Mouse (Mus musculus): Measurements from ENCODE around the gene Adamts7. TPM values are rescaled to one million over a fixed set of nuclear protein-coding genes. Genes with fewer than 3 reads are reported as not detected.

Gene Adamts7
- 11.4 and 11.5 TPM in 2 replicates for polyA plus RNA-seq (2014; fragmentation: Nextera tagmentation; extraction: Ambion mirVana)

DNA sequence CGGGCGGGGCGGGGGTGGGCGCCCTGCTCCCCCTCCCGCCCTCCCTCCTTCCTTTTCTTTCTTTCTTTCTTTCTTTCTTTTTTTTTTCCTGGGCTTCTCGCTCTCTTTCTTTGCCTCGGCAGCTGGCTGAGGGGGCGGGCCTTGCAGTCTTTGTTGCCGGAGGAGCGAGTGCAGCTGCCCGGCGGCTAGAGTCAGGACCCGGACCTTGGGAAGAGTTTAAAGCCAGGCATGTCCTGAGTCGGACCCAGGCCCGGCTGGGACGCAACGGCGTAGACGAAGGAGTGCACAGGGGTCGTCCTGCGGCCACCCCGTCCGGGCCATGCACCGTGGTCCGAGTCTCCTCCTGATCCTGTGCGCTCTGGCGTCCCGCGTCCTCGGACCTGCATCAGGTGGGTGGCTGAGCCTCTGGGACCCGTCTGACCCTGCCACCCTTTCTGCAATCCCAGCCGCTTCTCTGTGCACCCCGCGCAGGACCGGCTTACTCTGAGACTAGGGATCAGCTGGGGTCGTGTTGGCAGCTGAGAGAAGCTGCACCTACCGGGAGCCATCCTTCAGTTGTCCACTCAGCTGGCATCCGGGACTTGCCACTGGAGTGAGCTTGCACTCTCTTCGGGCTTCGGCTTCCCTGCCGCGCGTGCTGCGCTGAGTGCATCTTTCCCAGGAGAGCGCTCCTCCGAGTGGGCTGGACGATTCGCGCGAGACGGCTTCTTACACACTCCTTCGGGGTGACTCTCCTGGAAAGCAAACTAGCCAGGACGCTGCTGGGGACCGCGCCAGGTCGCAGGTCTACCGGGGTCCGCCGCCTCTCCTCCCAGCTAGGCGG lies at the start of gene Adamts7:
TSS of gene Adamts7 (plus strand) at position 144 of the 823 bp plus-strand sequence.
- Histone ChIP-seq H3K4me1 (ENCODE audit: control insufficient read depth, insufficient read depth, low read length) (peaks cover 12% of the 10 kb centered on the region), H3K9ac (ENCODE audit: low read length) (peak within 1 kb of the TSS; percentile 84), H3K27ac (ENCODE audit: low read depth, low read length) (peak within 1 kb of the TSS; percentile 80), H3K9me3 (ENCODE audit: control insufficient read depth, low read length) (no peaks in the 10 kb centered on the region), H3K4me2 (peak within 1 kb of the TSS; percentile 70), H3K36me3 (ENCODE audit: control insufficient read depth, insufficient read depth, low read length) (no peaks in the 10 kb centered on the region), H3K27me3 (ENCODE audit: control insufficient read depth, insufficient read depth, low read length) (no peaks in the 10 kb centered on the region), H3K4me3 (ENCODE audit: low read depth, low read length) (peak within 1 kb of the TSS; percentile 56)
- DNase-seq (ENCODE audit: low spot score, missing footprints), result peak; percentile 98
- peak; percentile 82 for ATAC-seq (ENCODE audit: low FRiP score)
- WGBS, result under 1% methylated on average over 52 of the region's 60 CpGs

DNA sequence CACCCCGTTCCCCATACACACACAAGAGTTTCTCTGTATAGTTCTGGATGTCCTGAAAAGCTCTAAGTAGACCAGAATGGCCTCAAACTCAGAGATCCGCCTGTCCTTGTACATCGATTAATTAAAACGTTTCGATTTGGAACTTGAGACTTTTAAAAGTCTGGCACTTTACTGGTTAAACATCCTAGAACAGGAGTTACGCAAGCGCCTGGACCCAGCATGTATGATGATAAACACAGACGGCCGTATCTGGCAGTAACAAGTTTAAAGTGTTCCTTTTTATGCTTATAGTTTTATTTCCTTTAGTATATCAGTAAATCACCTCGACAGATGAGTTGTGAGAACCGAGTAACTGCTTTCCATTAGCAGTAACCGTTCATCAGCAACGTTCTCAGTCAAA lies 49.7 kb upstream of the Adamts7 start:
- ATAC-seq (ENCODE audit: low FRiP score) (no peak), DNase-seq (ENCODE audit: low spot score, missing footprints) (no peak)
- WGBS, result 2% methylated on average over 13 of the region's 13 CpGs
- H3K9me3 ChIP-seq (ENCODE audit: control insufficient read depth, low read length), result no peaks in the 10 kb centered on the region
- peak overlapping the region; percentile 99 for H3K9ac ChIP-seq (ENCODE audit: low read length)
- peak overlapping the region; percentile 94 for H3K4me2 ChIP-seq
- no peaks in the 10 kb centered on the region for H3K27me3 ChIP-seq (ENCODE audit: control insufficient read depth, insufficient read depth, low read length)
- 0 out of 2 replicates have a peak, but pooled peaks cover 3% of the 10 kb centered on the region for H3K36me3 ChIP-seq (ENCODE audit: control insufficient read depth, insufficient read depth, low read length)
- H3K27ac ChIP-seq (ENCODE audit: low read depth, low read length), result no peak overlapping the region
- H3K4me3 ChIP-seq (ENCODE audit: low read depth, low read length), result peak overlapping the region; percentile 95
- peaks cover 13% of the 10 kb centered on the region; the same call in 1 of the 2 replicates for H3K4me1 ChIP-seq (ENCODE audit: control insufficient read depth, insufficient read depth, low read length)

DNA sequence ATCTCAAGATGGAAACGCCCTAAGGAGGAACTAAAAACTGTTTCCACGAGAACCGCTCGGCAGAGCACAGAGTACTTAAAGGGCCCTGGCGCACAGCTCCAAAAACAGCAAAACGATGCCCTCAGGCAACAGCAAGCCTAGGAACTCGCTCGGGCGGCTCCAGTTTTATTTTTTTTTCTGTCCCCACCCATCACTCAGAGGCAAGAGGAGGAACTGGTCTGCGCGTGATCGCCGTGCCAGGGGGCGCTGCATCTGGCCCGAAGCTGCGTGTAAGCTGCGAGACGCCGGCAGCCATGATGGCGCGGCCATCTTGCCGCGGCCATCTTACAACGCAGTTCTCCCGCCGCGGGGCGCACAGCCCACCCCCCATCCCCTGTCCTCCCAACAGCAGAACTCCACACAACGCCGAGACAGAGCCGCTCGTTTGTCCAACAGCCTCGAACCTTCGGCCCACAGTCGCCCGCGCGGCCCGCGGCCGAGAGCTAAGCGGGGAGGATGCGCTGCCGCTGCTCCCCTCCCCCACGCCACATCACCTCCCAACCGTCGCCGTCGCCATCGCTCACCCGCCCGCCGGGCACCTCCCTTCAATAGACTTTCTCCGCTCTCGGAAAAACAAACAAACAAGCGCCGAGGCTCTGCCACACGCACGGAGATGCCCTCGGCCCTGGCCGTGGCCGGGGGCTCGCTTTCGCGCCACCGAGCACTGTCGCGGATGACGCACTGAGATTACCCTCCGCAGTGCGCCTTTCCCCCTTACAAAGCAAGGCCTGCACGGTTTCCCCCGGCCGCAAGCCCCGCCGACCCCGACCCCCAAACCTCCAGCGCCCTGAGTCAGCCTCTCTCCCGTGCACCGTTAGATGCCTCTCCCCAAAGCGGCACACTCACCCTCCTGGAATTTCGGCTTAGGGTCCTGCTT lies 49.0 kb upstream of the Adamts7 start:
- peak overlapping the region; percentile 95 for H3K4me3 ChIP-seq (ENCODE audit: low read depth, low read length)
- under 1% methylated on average over 77 of the region's 82 CpGs for WGBS
- peak; percentile 70 for ATAC-seq (ENCODE audit: low FRiP score)
- H3K4me1 ChIP-seq (ENCODE audit: control insufficient read depth, insufficient read depth, low read length), result peaks cover 13% of the 10 kb centered on the region; the same call in 1 of the 2 replicates
- DNase-seq (ENCODE audit: low spot score, missing footprints), result peak; percentile 98
- no peaks in the 10 kb centered on the region for H3K9me3 ChIP-seq (ENCODE audit: control insufficient read depth, low read length)
- H3K9ac ChIP-seq (ENCODE audit: low read length), result peak overlapping the region; percentile 99
- peak overlapping the region; percentile 95 for H3K27ac ChIP-seq (ENCODE audit: low read depth, low read length)
- peak overlapping the region; percentile 94 for H3K4me2 ChIP-seq
- H3K36me3 ChIP-seq (ENCODE audit: control insufficient read depth, insufficient read depth, low read length), result 0 out of 2 replicates have a peak, but pooled peaks cover 3% of the 10 kb centered on the region
- no peaks in the 10 kb centered on the region for H3K27me3 ChIP-seq (ENCODE audit: control insufficient read depth, insufficient read depth, low read length)

DNA sequence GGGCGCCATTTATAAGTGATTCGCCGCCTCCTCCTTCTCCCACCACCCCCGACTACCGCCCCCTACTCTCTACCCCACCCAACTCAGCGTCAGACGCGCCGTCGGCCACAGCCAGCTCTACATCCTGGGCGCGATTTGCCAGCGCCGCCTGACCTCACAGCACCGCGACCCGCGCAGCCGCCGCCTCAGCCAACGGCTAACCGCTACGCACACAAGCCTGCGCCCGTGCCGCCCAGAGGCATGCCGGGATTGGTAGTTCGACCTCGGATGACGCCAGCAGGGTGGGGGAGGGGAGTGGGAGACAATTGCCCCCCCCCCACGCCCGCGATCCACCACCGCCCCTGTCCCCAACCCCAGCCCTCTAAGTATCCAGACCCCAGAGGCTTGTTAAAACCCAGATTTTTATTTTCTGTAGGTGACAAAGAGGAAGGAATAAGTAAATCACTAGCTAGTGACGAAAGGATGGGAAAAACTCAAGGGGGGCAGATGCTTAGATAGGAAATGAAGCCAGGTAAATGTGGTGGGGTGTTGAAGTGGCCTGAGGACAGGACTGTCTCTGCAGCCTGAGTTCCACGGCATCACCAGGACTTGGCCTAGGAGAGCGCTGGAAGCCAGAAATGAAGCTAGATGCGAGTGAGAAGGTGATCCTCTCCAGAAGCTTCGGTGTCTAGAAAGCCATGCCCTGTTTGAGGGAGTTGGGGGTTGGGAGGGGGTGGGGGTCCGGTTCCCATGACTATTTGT lies 48.1 kb upstream of the Adamts7 start, which contains the start of gene Morf4l1:
TSS of gene Morf4l1 (minus strand) at position 208 of the 741 bp plus-strand sequence.
- peaks cover 13% of the 10 kb centered on the region; the same call in 1 of the 2 replicates for H3K4me1 ChIP-seq (ENCODE audit: control insufficient read depth, insufficient read depth, low read length)
- H3K27ac ChIP-seq (ENCODE audit: low read depth, low read length), result peak within 1 kb of the TSS; percentile 95
- peak within 1 kb of the TSS; percentile 94 for H3K4me2 ChIP-seq
- no peaks in the 10 kb centered on the region for H3K9me3 ChIP-seq (ENCODE audit: control insufficient read depth, low read length)
- DNase-seq (ENCODE audit: low spot score, missing footprints) (peak; percentile 99), ATAC-seq (ENCODE audit: low FRiP score) (peak; percentile 99)
- WGBS, result 1% methylated on average over 39 of the region's 40 CpGs
- H3K9ac ChIP-seq (ENCODE audit: low read length), result peak within 1 kb of the TSS; percentile 99
- peak within 1 kb of the TSS; percentile 95 for H3K4me3 ChIP-seq (ENCODE audit: low read depth, low read length)
- H3K36me3 ChIP-seq (ENCODE audit: control insufficient read depth, insufficient read depth, low read length), result no peaks in the 10 kb centered on the region
- H3K27me3 ChIP-seq (ENCODE audit: control insufficient read depth, insufficient read depth, low read length), result no peaks in the 10 kb centered on the region

DNA sequence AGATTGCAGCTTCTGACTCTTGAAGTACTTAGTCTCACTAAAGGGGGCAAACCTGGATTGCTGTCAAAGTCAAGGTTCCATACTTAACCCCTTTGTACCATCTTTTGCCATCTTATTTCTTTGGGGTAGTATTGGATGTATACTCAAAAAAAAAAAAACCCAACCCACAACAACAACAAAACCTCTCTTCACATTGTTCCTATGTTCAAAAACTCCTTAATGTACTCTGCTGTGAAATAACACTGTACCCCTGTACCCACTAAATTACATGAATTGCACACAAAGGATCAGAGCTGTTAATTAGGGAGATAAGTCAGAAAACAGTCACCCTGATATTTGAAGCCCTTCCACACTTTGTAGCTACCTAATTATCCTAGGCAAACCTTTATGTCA lies 47.6 kb upstream of the Adamts7 start:
- Histone ChIP-seq H3K36me3 (ENCODE audit: control insufficient read depth, insufficient read depth, low read length) (no peaks in the 10 kb centered on the region), H3K27me3 (ENCODE audit: control insufficient read depth, insufficient read depth, low read length) (no peaks in the 10 kb centered on the region), H3K9me3 (ENCODE audit: control insufficient read depth, low read length) (no peaks in the 10 kb centered on the region), H3K27ac (ENCODE audit: low read depth, low read length) (no peak overlapping the region), H3K4me2 (peak overlapping the region; percentile 55), H3K4me3 (ENCODE audit: low read depth, low read length) (peak overlapping the region; percentile 95), H3K4me1 (ENCODE audit: control insufficient read depth, insufficient read depth, low read length) (peaks cover 13% of the 10 kb centered on the region; the same call in 1 of the 2 replicates), H3K9ac (ENCODE audit: low read length) (peak overlapping the region; percentile 70)
- DNase-seq (ENCODE audit: low spot score, missing footprints), result no peak
- no peak for ATAC-seq (ENCODE audit: low FRiP score)

DNA sequence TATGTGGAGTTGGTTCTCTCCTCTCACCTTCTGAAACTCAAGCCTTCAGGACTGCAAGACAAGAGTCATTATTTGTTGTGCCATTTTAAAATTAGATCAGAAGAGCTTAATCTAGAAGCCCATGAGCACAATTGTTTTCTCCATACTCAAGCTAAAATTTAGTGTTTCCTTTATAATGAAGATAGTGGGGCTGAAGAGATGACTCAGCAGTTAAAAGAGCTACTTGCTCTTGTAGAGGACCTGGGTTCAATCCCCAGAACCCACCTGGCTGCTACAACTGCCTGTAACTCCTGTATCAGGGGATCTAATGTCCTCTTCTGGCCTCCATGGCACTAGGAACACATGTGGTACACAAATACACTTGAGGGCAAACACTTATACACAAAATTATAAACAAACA lies 45.6 kb upstream of the Adamts7 start:
- H3K9ac ChIP-seq (ENCODE audit: low read length), result no peak overlapping the region
- ATAC-seq (ENCODE audit: low FRiP score), result no peak
- H3K27me3 ChIP-seq (ENCODE audit: control insufficient read depth, insufficient read depth, low read length), result no peaks in the 10 kb centered on the region
- H3K9me3 ChIP-seq (ENCODE audit: control insufficient read depth, low read length), result no peaks in the 10 kb centered on the region
- no peak overlapping the region for H3K4me3 ChIP-seq (ENCODE audit: low read depth, low read length)
- no peak overlapping the region for H3K27ac ChIP-seq (ENCODE audit: low read depth, low read length)
- DNase-seq (ENCODE audit: low spot score, missing footprints), result no peak
- peaks cover 9% of the 10 kb centered on the region; the same call in 1 of the 2 replicates for H3K4me1 ChIP-seq (ENCODE audit: control insufficient read depth, insufficient read depth, low read length)
- H3K4me2 ChIP-seq, result no peak overlapping the region
- no peaks in the 10 kb centered on the region for H3K36me3 ChIP-seq (ENCODE audit: control insufficient read depth, insufficient read depth, low read length)

DNA sequence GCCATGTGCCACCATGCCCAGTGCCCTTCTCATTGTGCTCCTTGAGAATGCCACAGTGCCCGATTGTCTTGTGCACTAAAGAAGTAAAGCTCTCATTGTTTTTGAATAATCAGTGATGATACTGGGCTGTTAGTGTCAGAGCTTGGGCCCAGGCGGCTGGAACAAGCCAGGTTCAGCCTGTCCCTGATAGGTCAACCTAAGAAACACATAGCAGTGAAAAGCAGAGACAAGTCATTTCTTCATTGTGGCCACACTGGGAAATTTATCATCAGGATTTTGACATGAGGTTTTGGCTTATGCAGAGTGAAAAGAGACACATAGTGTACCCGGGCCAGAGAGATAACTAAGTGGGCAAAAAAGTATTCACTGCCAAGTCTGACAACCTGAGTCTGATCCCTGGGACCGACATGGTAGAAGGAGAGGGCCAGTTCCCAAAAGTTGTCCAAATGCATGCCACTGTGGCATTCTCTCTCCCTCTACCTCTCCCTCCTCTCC lies 40.6 kb upstream of the Adamts7 start:
- Histone ChIP-seq H3K9me3 (ENCODE audit: control insufficient read depth, low read length) (no peaks in the 10 kb centered on the region), H3K36me3 (ENCODE audit: control insufficient read depth, insufficient read depth, low read length) (no peaks in the 10 kb centered on the region), H3K4me3 (ENCODE audit: low read depth, low read length) (no peak overlapping the region), H3K27me3 (ENCODE audit: control insufficient read depth, insufficient read depth, low read length) (no peaks in the 10 kb centered on the region), H3K27ac (ENCODE audit: low read depth, low read length) (no peak overlapping the region), H3K9ac (ENCODE audit: low read length) (no peak overlapping the region), H3K4me2 (no peak overlapping the region), H3K4me1 (ENCODE audit: control insufficient read depth, insufficient read depth, low read length) (no peaks in the 10 kb centered on the region; the same call in 1 of the 2 replicates)
- ATAC-seq (ENCODE audit: low FRiP score) (no peak), DNase-seq (ENCODE audit: low spot score, missing footprints) (no peak)
- WGBS, result 82% methylated on average over 4 of the region's 4 CpGs

DNA sequence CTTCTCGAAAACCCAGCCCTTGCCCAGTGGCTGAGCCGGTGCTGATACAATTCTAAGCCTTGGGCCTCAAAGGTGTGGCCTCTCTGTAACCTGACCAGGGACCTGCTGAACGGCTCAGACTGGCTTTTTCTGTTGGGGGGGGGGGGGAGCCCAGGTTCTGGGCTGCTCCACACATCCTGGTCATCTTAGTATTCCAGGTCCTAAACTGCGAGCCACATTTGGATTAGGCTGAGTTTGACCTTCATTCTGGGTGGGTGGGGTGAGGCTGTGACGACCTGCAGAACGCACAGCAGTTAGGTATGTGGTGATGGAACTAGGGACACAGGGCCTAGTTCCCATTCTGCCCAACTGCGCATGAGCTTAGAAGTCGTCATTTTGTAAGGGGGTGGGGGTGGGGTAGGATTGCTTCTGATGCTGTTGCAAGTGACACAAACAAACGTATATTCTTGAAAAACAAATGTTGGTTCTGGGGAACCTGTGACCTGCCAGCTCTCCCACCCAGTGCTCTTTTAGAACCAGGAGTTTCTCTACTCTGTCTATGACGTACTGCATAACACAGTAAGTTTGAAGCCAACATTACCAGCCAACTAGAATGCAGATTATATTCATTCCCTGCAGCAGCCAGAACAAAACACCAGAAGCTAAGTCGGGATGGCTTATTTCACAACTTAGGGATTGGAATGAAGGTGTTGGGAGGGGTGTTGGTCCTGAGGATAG lies 38.6 kb upstream of the Adamts7 start:
- no peak for DNase-seq (ENCODE audit: low spot score, missing footprints)

More for the DNA sequence above, 38.6 kb upstream of the Adamts7 start:
- H3K4me3 ChIP-seq (ENCODE audit: low read depth, low read length), result no peak overlapping the region
- peak; percentile 34; the same call in 1 of the 2 replicates for ATAC-seq (ENCODE audit: low FRiP score)
- no peak overlapping the region for H3K4me2 ChIP-seq
- no peaks in the 10 kb centered on the region for H3K36me3 ChIP-seq (ENCODE audit: control insufficient read depth, insufficient read depth, low read length)
- H3K9ac ChIP-seq (ENCODE audit: low read length), result no peak overlapping the region
- H3K4me1 ChIP-seq (ENCODE audit: control insufficient read depth, insufficient read depth, low read length), result no peaks in the 10 kb centered on the region; the same call in 1 of the 2 replicates
- no peaks in the 10 kb centered on the region for H3K27me3 ChIP-seq (ENCODE audit: control insufficient read depth, insufficient read depth, low read length)
- WGBS, result 40% methylated on average over 11 of the region's 11 CpGs
- H3K9me3 ChIP-seq (ENCODE audit: control insufficient read depth, low read length), result no peaks in the 10 kb centered on the region
- no peak overlapping the region for H3K27ac ChIP-seq (ENCODE audit: low read depth, low read length)
